Mouse (Mus musculus): ENCODE measurements around the gene Cd164l2. TPM values are rescaled to one million over a fixed set of nuclear protein-coding genes. Genes with fewer than 3 reads are reported as not detected.

Cd164l2 gene
- polyA plus RNA-seq, 1 experiment from 2014 or later: 1.6 TPM

DNA sequence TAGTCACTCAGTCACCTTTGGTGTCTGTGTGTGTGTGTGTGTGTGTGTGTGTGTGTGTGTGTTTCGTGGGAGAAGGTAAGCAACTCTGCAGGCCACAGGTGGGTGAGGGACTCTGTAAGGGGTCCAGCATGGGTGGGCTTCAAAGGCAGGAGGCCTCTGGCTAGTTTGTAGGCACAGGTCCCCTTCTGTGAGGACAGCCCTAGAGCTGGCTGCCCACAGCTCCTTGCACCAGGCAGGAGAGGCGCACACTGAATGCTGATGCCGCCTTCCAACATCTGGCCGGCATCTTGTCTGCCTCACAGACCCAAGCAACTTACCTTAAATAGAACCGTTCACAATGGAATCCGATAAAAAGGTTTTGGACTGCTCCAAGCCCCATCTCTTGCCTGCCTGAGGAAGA is 12.2 kb upstream of the Cd164l2 start:
- Histone ChIP-seq H3K27me3 (replicated peaks; ENCODE audit: control insufficient read depth, insufficient read depth, low read length) (no peaks in the 10 kb centered on the region), H3K36me3 (ENCODE audit: control insufficient read depth, insufficient read depth, low read length) (no peaks in the 10 kb centered on the region; the same call in none of the 2 replicates), H3K9ac (ENCODE audit: low read depth, low read length) (peak overlapping the region; percentile 49; the same call in 1 of the 2 replicates), H3K4me2 (ENCODE audit: low read depth, low read length) (no peak overlapping the region), H3K9me3 (ENCODE audit: control insufficient read depth, low read length) (no peaks in the 10 kb centered on the region), H3K27ac (ENCODE audit: low read length) (peak overlapping the region; percentile 88), H3K4me1 (ENCODE audit: control insufficient read depth, insufficient read depth, low read length) (peaks cover 64% of the 10 kb centered on the region), H3K4me3 (ENCODE audit: low read length) (no peak overlapping the region)
- ATAC-seq: no peak
- WGBS: 65% methylated on average over 6 of the region's 6 CpGs

- ATAC-seq: 0 out of 2 replicates have a peak, but pooled peaks have one; percentile 3
- peak overlapping the region; percentile 49 for H3K9ac ChIP-seq (ENCODE audit: low read depth, low read length)
- 49% methylated on average over 21 of the region's 21 CpGs for WGBS
Measured at GRCm38 (mm10) chr4:133200343-133200742, 11.6 kb upstream of the Cd164l2 start.

DNA sequence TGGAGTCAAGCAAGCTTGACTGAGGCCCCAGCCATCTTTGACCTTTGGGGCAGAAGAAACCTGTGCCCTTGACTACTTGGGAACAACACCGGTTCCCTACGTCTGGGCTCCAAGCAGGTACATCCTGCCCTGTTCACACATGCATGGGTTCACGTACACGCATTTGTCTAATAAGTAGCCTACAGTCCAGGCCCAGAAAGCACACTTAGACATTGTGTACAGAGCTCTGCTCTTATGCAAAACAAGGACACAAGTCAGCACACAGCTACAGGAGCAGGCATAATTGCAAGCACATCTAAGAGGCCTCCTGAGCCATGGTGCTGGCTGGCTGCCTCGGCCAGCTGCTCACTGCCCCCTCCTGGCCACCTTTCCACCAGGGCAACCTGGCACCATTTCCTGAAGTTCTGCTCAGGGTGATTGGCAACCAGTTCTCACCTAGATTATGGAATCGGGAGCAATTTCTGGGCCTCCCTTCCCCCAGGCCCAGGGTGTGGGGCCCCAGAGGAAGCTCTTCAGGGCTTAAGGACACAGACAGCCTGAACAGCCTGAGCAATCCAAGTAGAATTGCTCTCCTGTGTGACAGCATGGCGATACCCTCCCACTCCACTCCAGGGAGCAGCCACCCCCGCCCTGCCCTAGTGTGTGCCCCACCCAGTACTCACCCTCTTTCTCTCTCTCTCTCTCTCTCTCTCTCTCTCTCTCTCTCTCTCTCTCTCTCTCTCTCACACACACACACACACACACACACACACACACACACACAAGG is 10.7 kb upstream of the Cd164l2 start:
- Histone ChIP-seq H3K9me3 (ENCODE audit: control insufficient read depth, low read length) (no peaks in the 10 kb centered on the region), H3K27ac (ENCODE audit: low read length) (peak overlapping the region; percentile 88), H3K27me3 (replicated peaks; ENCODE audit: control insufficient read depth, insufficient read depth, low read length) (no peaks in the 10 kb centered on the region), H3K4me3 (ENCODE audit: low read length) (no peak overlapping the region), H3K9ac (ENCODE audit: low read depth, low read length) (peak overlapping the region; percentile 32; the same call in 1 of the 2 replicates), H3K4me2 (ENCODE audit: low read depth, low read length) (peak overlapping the region; percentile 4; the same call in 1 of the 2 replicates), H3K36me3 (ENCODE audit: control insufficient read depth, insufficient read depth, low read length) (no peaks in the 10 kb centered on the region; the same call in none of the 2 replicates), H3K4me1 (ENCODE audit: control insufficient read depth, insufficient read depth, low read length) (peaks cover 66% of the 10 kb centered on the region)
- 50% methylated on average over 8 of the region's 8 CpGs for WGBS
- peak; percentile 71 for ATAC-seq

More at GRCm38 (mm10) chr4:133200343-133200742, 11.6 kb upstream of the Cd164l2 start:
- H3K27ac ChIP-seq (ENCODE audit: low read length): peak overlapping the region; percentile 88
- no peak overlapping the region for H3K4me3 ChIP-seq (ENCODE audit: low read length)
- H3K4me1 ChIP-seq (ENCODE audit: control insufficient read depth, insufficient read depth, low read length): peaks cover 68% of the 10 kb centered on the region
- H3K9me3 ChIP-seq (ENCODE audit: control insufficient read depth, low read length): no peaks in the 10 kb centered on the region
- no peaks in the 10 kb centered on the region for H3K27me3 ChIP-seq (replicated peaks; ENCODE audit: control insufficient read depth, insufficient read depth, low read length)
- H3K4me2 ChIP-seq (ENCODE audit: low read depth, low read length): no peak overlapping the region
- no peaks in the 10 kb centered on the region; the same call in none of the 2 replicates for H3K36me3 ChIP-seq (ENCODE audit: control insufficient read depth, insufficient read depth, low read length)

- Histone ChIP-seq H3K4me3 (ENCODE audit: low read length) (no peak overlapping the region), H3K9ac (ENCODE audit: low read depth, low read length) (0 out of 2 replicates have a peak overlapping the region, but pooled peaks have one; percentile 10), H3K4me1 (ENCODE audit: control insufficient read depth, insufficient read depth, low read length) (peaks cover 56% of the 10 kb centered on the region), H3K4me2 (ENCODE audit: low read depth, low read length) (no peak overlapping the region), H3K27me3 (replicated peaks; ENCODE audit: control insufficient read depth, insufficient read depth, low read length) (no peaks in the 10 kb centered on the region), H3K27ac (ENCODE audit: low read length) (no peak overlapping the region), H3K36me3 (ENCODE audit: control insufficient read depth, insufficient read depth, low read length) (no peaks in the 10 kb centered on the region), H3K9me3 (ENCODE audit: control insufficient read depth, low read length) (no peaks in the 10 kb centered on the region)
- 95% methylated on average over 3 of the region's 3 CpGs for WGBS
- ATAC-seq: no peak
Measured at GRCm38 (mm10) chr4:133202254-133202653, 9.7 kb upstream of the Cd164l2 start.

DNA sequence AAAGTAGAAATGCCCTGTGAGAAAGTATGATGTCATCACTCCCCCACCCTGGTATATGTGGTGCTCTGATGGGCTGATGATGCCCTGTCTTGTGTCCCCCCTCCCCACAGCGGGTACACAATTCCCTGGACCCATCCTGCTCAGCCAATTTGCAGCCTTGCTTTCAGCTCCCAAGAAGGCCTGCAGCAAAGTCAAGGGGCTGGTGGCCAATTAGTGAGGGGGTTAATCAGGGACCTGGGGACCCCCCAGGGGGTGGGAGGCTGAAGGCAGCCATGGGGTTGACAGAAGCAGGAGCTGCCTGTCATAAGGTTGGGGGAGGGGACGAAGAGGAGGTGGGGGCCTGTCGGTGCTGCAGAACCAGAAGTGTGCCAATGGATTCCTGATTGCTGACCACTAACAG is 8.3 kb upstream of the Cd164l2 start:
- Histone ChIP-seq H3K36me3 (ENCODE audit: control insufficient read depth, insufficient read depth, low read length) (no peaks in the 10 kb centered on the region), H3K4me3 (ENCODE audit: low read length) (no peak overlapping the region), H3K9me3 (ENCODE audit: control insufficient read depth, low read length) (no peaks in the 10 kb centered on the region), H3K27ac (ENCODE audit: low read length) (no peak overlapping the region), H3K4me1 (ENCODE audit: control insufficient read depth, insufficient read depth, low read length) (peaks cover 42% of the 10 kb centered on the region), H3K27me3 (replicated peaks; ENCODE audit: control insufficient read depth, insufficient read depth, low read length) (no peaks in the 10 kb centered on the region; the same call in 1 of the 2 replicates), H3K4me2 (ENCODE audit: low read depth, low read length) (no peak overlapping the region), H3K9ac (ENCODE audit: low read depth, low read length) (no peak overlapping the region)
- WGBS: 74% methylated on average over 3 of the region's 3 CpGs
- ATAC-seq: no peak

- H3K27ac ChIP-seq (ENCODE audit: low read length): peak overlapping the region; percentile 52
Measured at GRCm38 (mm10) chr4:133204379-133204778, 7.6 kb upstream of the Cd164l2 start.

DNA sequence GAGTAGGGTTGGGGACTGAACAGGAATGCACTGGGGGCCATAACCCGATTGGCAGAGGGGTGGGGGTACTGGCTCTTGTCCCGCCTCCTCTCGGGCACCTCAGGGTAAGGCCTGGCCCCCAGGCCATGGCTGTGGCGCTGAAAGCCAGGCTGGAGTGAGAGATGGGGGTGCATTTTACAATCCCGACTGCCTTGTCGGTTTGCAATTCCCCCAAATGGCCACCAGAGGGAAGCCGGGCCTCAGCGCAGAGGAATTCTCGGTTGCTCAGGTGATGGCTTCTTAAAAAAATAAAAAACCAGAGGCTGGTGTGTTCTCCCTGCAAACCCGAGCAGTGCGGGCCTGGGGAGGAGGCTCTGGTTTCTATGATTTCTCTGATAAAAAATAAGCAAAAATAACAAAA is 2.6 kb upstream of the Cd164l2 start:
- H3K9me3 ChIP-seq (ENCODE audit: control insufficient read depth, low read length): no peaks in the 10 kb centered on the region
- no peak overlapping the region for H3K27ac ChIP-seq (ENCODE audit: low read length)
- H3K4me2 ChIP-seq (ENCODE audit: low read depth, low read length): no peak overlapping the region
- H3K4me3 ChIP-seq (ENCODE audit: low read length): no peak overlapping the region
- peaks cover 20% of the 10 kb centered on the region for H3K4me1 ChIP-seq (ENCODE audit: control insufficient read depth, insufficient read depth, low read length)
- peaks cover 8% of the 10 kb centered on the region for H3K27me3 ChIP-seq (replicated peaks; ENCODE audit: control insufficient read depth, insufficient read depth, low read length)
- no peak overlapping the region for H3K9ac ChIP-seq (ENCODE audit: low read depth, low read length)
- WGBS: 4% methylated on average over 11 of the region's 11 CpGs
- no peaks in the 10 kb centered on the region for H3K36me3 ChIP-seq (ENCODE audit: control insufficient read depth, insufficient read depth, low read length)
- ATAC-seq: no peak

More at GRCm38 (mm10) chr4:133204379-133204778, 7.6 kb upstream of the Cd164l2 start:
- 25% methylated on average over 7 of the region's 7 CpGs for WGBS
- Histone ChIP-seq H3K9me3 (ENCODE audit: control insufficient read depth, low read length) (no peaks in the 10 kb centered on the region), H3K9ac (ENCODE audit: low read depth, low read length) (peak overlapping the region; percentile 47), H3K36me3 (ENCODE audit: control insufficient read depth, insufficient read depth, low read length) (no peaks in the 10 kb centered on the region), H3K4me1 (ENCODE audit: control insufficient read depth, insufficient read depth, low read length) (peaks cover 34% of the 10 kb centered on the region), H3K4me3 (ENCODE audit: low read length) (no peak overlapping the region), H3K4me2 (ENCODE audit: low read depth, low read length) (no peak overlapping the region), H3K27me3 (replicated peaks; ENCODE audit: control insufficient read depth, insufficient read depth, low read length) (no peaks in the 10 kb centered on the region; the same call in 1 of the 2 replicates)
- no peak for ATAC-seq

DNA sequence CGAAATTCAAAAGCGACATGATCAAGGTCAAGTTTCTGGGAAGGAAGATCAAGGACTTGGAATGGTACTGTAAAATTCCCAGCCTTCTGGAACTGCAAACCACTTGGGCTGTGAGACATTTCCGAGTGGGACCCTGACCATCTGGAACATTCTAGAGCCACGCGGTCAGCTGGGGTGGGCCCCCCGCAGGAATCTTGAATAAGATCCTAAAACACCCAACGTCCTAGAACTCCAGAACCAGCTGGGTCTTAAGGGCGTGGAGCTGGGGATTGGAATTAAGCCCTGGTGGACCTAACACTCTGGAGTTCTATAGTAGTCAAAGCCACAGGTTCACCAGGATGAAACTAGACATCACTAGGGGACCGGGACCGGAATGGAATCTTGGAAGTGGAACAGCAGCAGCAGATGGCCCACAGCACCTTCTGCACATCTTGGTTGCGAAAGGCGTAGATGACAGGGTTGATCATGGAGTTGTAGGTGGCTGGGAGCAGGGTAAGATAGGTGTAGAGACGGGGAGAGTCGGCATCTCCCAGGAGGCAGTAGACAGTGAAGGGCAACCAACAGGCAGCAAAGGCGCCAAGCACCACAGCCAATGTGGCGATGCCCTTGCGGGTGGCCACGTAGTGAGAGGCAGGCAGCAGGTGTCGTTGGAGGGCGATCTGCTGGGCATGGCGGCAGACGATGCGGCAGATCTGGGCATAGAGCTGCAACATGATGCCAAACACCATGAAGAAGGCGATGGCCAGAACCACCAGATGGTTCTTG is 1.7 kb upstream of the Cd164l2 start:
- H3K9me3 ChIP-seq (ENCODE audit: control insufficient read depth, low read length): no peaks in the 10 kb centered on the region
- H3K4me2 ChIP-seq (ENCODE audit: low read depth, low read length): no peak overlapping the region
- H3K9ac ChIP-seq (ENCODE audit: low read depth, low read length): no peak overlapping the region
- WGBS: 93% methylated on average over 24 of the region's 24 CpGs
- peaks cover 8% of the 10 kb centered on the region for H3K27me3 ChIP-seq (replicated peaks; ENCODE audit: control insufficient read depth, insufficient read depth, low read length)
- H3K27ac ChIP-seq (ENCODE audit: low read length): no peak overlapping the region
- no peaks in the 10 kb centered on the region for H3K36me3 ChIP-seq (ENCODE audit: control insufficient read depth, insufficient read depth, low read length)
- ATAC-seq: no peak
- H3K4me3 ChIP-seq (ENCODE audit: low read length): no peak overlapping the region
- H3K4me1 ChIP-seq (ENCODE audit: control insufficient read depth, insufficient read depth, low read length): peaks cover 13% of the 10 kb centered on the region

- WGBS: 91% methylated on average over 19 of the region's 19 CpGs
- H3K4me1 ChIP-seq (ENCODE audit: control insufficient read depth, insufficient read depth, low read length): peaks cover 13% of the 10 kb centered on the region
- H3K9ac ChIP-seq (ENCODE audit: low read depth, low read length): no peak overlapping the region
- H3K27ac ChIP-seq (ENCODE audit: low read length): no peak overlapping the region
- H3K36me3 ChIP-seq (ENCODE audit: control insufficient read depth, insufficient read depth, low read length): no peaks in the 10 kb centered on the region
- H3K4me3 ChIP-seq (ENCODE audit: low read length): no peak overlapping the region
- H3K9me3 ChIP-seq (ENCODE audit: control insufficient read depth, low read length): no peaks in the 10 kb centered on the region
- no peak overlapping the region for H3K4me2 ChIP-seq (ENCODE audit: low read depth, low read length)
- H3K27me3 ChIP-seq (replicated peaks; ENCODE audit: control insufficient read depth, insufficient read depth, low read length): peaks cover 8% of the 10 kb centered on the region
- no peak for ATAC-seq
Measured at GRCm38 (mm10) chr4:133210788-133211390, 1.0 kb upstream of the Cd164l2 start.

All from intestine, embryonic 16.5 days (tissue).